Mouse (Mus musculus) kidney, adult 2 months (tissue): ENCODE measurements around the gene Slc25a48. TPM values are rescaled to one million over a fixed set of nuclear protein-coding genes. Genes with fewer than 3 reads are reported as not detected.

ENCODE experiments used
- DNase-seq: peaks from one replicate; pipeline ENCODE4 v3.0.0; 2021
- H3K27ac ChIP-seq: fragments of 200-500 bp; 2 replicates; pipeline ENCODE4 v1.5.1; 2012; ENCODE audit warnings: low read depth, low read length, control low read depth, inconsistent platforms; ENCODE audit not compliant: insufficient read depth
- H3K27me3 ChIP-seq: fragments of 200-500 bp; replicated peaks from 2 replicates; pipeline ENCODE4 v1.6.1; 2012; ENCODE audit warnings: mild to moderate bottlenecking, moderate library complexity, low read length, inconsistent platforms; ENCODE audit not compliant: control insufficient read depth, insufficient read depth
- H3K36me3 ChIP-seq: fragments of 200-500 bp; 2 replicates; pipeline ENCODE4 v1.6.1; 2012; ENCODE audit warnings: mild to moderate bottlenecking, moderate library complexity, low read length, inconsistent platforms; ENCODE audit not compliant: control insufficient read depth, insufficient read depth
- H3K4me1 ChIP-seq: fragments of 200-500 bp; 2 replicates; pipeline ENCODE4 v1.6.1; 2011; ENCODE audit warnings: low read length; ENCODE audit not compliant: control insufficient read depth, insufficient read depth
- H3K4me3 ChIP-seq: fragments of 200-500 bp; 2 replicates; pipeline ENCODE4 v1.5.1; 2011; ENCODE audit warnings: mild to moderate bottlenecking, low read depth, low read length, control low read depth; ENCODE audit not compliant: insufficient read depth
- CTCF ChIP-seq: fragments of 200-500 bp; conservative IDR thresholded peaks from 2 replicates; pipeline ENCODE4 v1.5.1; 2011; ENCODE audit warnings: low read depth, mild to moderate bottlenecking, control low read depth, low read length, moderate library complexity, mixed read lengths; ENCODE audit not compliant: insufficient read depth, insufficient read length
- POLR2A ChIP-seq: fragments of 200-500 bp; IDR thresholded peaks from one replicate; pipeline ENCODE4 v1.6.1; 2011; ENCODE audit warnings: low read depth, low read length, control low read depth
- WGBS: fragments of 180-500 bp; shearing (Covaris S2); methylation state at CpG from one replicate; pipeline ENCODE4 v1.1.7; 2018; 5-methylcytosine and 5-hydroxymethylcytosine counted together
- polyA plus RNA-seq: library from polyadenylated mRNA; depleted of rRNA; stranded (reverse); fragments of >200 nt; gene quantifications from 2 replicates; pipeline ENCODE4 v1.2.3, GENCODE M21; 2012

Gene Slc25a48
- polyA plus RNA-seq, 1 experiment, result 17.6 TPM

DNA sequence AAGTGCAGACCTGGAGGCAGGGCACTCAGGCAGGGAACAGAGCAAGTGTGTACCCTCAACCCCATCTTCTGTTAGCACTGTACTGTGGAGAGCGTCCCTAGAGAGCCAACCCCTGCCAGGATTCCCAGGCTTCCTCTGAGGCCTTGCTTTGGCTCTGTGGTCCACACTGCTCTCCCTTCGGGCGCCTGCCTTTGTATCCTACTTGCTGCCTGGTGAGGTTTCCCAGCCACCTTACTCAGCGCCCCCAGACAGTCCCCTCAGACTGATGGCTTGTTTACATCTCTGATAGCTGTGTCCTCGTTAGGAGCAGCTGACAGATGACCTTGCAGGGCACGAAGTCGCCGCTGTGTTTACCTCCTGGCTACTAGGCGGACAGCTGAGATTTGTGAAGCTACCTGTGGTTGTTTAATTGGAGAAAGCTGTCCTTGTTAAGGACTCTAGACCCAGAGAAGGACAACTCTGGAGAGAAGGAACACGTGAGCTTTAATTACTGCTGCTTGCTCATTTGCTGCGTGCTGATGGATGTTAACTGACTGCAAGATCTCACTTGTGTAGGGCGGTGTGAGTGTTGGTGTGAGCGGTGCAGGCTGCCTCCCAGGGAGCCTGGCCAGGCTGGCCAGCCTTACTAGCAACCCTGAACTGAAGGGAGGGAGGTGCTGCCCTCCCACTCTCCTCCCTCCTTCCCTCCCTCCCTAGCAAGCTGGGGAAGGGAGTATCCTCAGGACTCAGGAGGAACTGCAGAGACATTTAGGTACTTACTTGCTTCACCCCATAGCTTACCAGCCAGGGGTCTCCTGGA, 19.3 kb upstream of the Slc25a48 start:
- Histone ChIP-seq H3K4me1 (no peaks in the 10 kb centered on the region), H3K27ac (no peak overlapping the region), H3K36me3 (no peaks in the 10 kb centered on the region), H3K27me3 (no peaks in the 10 kb centered on the region), H3K4me3 (no peak overlapping the region)
- WGBS, result 53% methylated on average over 13 of the region's 13 CpGs
- no peak for DNase-seq
- TF ChIP-seq CTCF, result no peak
- no peak for TF ChIP-seq POLR2A

DNA sequence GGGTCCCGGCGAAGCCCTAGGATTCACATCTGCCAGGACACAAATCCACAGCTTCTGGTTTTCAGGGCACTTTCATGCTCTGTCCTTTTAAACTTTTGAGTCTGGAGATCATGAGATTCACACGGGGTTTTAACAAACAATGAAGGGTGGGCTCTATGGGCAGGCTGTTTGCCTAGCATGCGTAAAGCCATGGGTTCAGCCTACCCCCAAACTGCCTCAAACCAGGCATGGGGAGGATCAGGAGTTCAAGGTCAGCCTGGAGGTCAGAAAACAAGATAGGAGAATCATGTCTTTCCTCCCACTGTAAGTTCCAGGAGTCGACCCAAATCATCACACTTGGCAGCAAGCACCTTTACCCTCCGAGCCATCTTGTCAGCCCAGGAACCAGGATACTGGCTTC, 18.6 kb upstream of the Slc25a48 start:
- Histone ChIP-seq H3K27me3 (no peaks in the 10 kb centered on the region), H3K4me1 (no peaks in the 10 kb centered on the region), H3K27ac (no peak overlapping the region), H3K36me3 (no peaks in the 10 kb centered on the region), H3K4me3 (no peak overlapping the region)
- 77% methylated on average over 6 of the region's 6 CpGs for WGBS
- DNase-seq, result no peak
- TF ChIP-seq CTCF (no peak), POLR2A (no peak)

DNA sequence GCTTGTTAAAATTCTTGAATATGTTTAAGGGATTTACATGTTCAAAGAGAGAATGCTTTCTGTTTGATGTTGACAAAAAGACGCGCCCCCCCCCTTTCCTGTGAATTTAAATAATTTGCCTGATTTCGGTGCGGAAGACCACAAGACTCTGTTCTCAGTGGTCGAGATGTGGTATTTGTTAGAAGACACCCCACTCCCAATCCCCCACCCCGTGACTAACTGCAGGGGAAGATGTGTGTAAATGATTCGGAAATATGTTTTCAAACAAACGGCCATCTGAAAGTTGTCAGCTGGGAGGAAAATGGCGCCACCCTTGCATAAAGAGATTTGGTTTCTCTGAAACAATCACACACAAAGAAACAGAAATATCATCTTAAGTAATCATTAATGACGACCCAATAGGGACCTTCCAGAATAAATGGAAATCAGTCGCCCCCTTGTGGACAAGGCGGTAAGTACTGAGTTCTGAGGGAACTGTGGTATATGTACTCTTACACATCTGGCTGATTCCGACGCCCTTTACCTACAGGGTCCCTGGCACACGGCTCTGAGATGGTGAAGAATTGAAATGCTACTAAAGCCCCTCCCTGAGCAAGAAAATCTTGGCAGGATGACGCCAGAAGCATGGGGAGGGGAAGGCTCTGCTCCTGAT, 16.0 kb upstream of the Slc25a48 start:
- TF ChIP-seq POLR2A, result no peak
- peak; percentile 45 for TF ChIP-seq CTCF
- Histone ChIP-seq H3K27ac (no peak overlapping the region), H3K4me1 (no peaks in the 10 kb centered on the region), H3K4me3 (no peak overlapping the region), H3K27me3 (no peaks in the 10 kb centered on the region), H3K36me3 (no peaks in the 10 kb centered on the region)
- DNase-seq, result peak; percentile 74
- 24% methylated on average over 16 of the region's 16 CpGs for WGBS

DNA sequence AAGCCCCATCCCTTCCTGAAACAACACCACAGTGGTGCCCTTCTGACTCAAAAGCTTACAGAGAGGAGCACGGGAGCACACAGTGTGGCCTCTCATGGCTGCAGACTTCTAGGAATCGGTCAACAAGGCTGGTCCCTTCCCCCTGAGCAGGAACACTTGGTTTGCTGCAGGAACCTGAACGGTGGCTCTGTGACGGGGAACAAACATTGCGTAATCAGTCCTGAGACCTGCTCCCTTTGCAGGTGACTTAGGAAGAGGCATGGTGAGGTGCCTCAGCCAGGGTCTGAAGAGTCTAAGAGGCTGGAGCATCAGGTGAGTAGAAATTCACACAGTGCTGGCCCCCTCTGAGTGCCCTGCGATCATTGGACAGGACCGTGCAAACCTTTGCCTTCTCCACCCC, 12.2 kb upstream of the Slc25a48 start:
- TF ChIP-seq POLR2A (no peak), CTCF (no peak)
- Histone ChIP-seq H3K27ac (no peak overlapping the region), H3K36me3 (no peaks in the 10 kb centered on the region), H3K4me1 (no peaks in the 10 kb centered on the region), H3K27me3 (no peaks in the 10 kb centered on the region), H3K4me3 (no peak overlapping the region)
- WGBS, result 78% methylated on average over 7 of the region's 7 CpGs
- DNase-seq, result no peak

DNA sequence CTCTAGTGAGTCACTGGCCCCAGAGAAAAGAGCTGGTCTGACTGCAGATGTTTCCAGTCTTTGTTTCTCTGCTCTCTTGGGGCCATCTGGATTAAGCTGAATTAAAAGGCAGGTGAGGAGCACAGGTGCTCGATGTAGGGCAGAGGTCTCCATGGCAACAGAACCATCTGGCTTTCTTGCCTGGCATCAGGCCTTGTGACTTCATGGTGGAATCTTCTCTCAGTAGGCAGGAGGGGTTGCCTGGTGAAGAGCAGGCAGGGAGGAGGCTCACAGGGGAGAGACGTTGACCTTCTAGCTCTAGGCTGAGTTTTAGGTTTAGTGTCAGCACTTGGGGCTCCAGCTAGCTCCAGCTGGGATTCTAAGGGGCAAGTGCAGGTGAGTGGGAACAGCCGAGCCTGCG, 11.8 kb upstream of the Slc25a48 start, which contains the start of gene Gm3045:
Gene Gm3045 (plus strand): TSS at position 230 of the 400 bp plus-strand sequence.
- no peak for TF ChIP-seq POLR2A
- no peak for TF ChIP-seq CTCF
- Histone ChIP-seq H3K4me1 (no peaks in the 10 kb centered on the region), H3K27ac (no peak within 1 kb of the TSS), H3K27me3 (no peaks in the 10 kb centered on the region), H3K4me3 (no peak within 1 kb of the TSS), H3K36me3 (no peaks in the 10 kb centered on the region)
- no peak for DNase-seq
- 77% methylated on average over 4 of the region's 4 CpGs for WGBS

DNA sequence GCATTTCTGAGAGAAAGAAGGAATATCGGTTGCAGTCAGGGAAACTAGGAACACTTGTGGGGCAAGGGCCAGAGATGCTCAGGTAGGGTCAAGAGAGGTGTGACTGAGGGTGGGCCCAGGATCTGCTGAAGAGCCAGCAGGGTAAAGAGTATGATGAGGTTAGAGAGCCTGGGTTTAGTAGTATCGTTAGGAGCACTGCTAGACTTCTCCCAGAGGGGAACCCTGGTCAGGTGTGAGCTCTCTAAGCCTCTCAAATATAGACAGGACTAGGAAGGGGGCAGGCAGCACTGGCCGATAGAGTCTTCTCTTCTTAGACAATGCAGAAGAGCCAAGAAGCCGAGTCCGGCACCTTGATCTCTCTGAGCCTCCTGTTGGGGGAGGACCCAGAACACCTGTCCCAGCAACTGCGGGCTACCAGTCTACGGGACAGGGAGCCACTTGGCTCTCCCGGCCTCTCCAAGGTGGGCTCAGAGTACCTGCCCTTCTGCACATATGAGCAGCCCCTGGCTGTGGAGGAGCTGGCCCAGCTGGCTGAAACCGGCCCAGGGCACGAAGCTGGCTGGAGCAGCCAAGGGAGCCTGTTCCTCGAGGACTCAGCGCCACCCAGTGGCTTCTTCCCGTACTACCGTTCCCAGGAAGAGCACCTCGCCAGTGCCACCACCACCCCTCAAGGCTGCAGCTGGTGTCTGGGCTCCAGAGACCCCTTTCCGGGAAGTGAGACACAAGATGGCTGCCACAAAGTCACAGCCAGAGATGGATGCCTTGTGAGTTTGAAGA, 9.2 kb upstream of the Slc25a48 start:
- peak; percentile 88 for TF ChIP-seq CTCF
- no peak for TF ChIP-seq POLR2A
- peak; percentile 77 for DNase-seq
- no peak overlapping the region for H3K27ac ChIP-seq
- no peaks in the 10 kb centered on the region for H3K27me3 ChIP-seq
- WGBS, result 27% methylated on average over 16 of the region's 16 CpGs
- H3K4me3 ChIP-seq, result no peak overlapping the region
- H3K36me3 ChIP-seq, result no peaks in the 10 kb centered on the region
- peaks cover 4% of the 10 kb centered on the region for H3K4me1 ChIP-seq

DNA sequence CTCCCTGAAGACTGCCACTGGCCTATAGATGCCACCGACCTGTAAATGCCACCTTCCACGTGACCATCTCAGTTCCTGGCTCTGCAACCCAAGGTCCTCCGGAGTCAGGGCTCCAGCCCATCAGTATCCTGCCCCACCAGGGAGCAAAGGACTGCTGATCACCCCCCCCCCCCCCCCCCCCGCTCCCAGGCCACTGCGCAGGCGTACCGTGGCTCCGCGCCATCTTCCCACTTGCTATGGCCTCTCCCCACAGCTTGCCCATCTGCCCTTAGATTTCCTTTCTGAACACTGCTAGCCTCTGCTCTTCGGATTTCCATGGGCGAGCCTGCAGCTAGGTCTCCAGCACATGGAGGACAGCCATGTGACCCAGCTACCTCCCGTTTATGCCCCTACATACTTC, 5.7 kb upstream of the Slc25a48 start:
- Histone ChIP-seq H3K27me3 (no peaks in the 10 kb centered on the region), H3K4me1 (peaks cover 10% of the 10 kb centered on the region), H3K4me3 (no peak overlapping the region), H3K27ac (no peak overlapping the region), H3K36me3 (no peaks in the 10 kb centered on the region)
- TF ChIP-seq CTCF (no peak), POLR2A (no peak)
- DNase-seq, result no peak
- WGBS, result 92% methylated on average over 12 of the region's 12 CpGs
